Mouse (Mus musculus) cortical plate, adult 2 months (tissue): Measurements from ENCODE around the gene Mrm3.

Experiments
- CTCF ChIP-seq: fragments of 200-500 bp; IDR thresholded peaks from 2 replicates; pipeline ENCODE4 v1.5.1; 2011; ENCODE audit warnings: mild to moderate bottlenecking, control low read depth, low read length; ENCODE audit not compliant: insufficient read depth; ENCODE audit errors: extremely low read depth
- POLR2A ChIP-seq: fragments of 200-500 bp; IDR thresholded peaks from 2 replicates; pipeline ENCODE4 v1.6.1; 2011; ENCODE audit warnings: mild to moderate bottlenecking, low read length, control low read depth; ENCODE audit not compliant: insufficient read depth; ENCODE audit errors: extremely low read depth

GRCm38 (mm10) chr11:76213841-76214240 lies 29.7 kb upstream of the Mrm3 start:
- no peak for TF ChIP-seq POLR2A
- no peak for TF ChIP-seq CTCF
